ENCODE assay signal across 8 mouse cellular contexts in the genomic region with DNA sequence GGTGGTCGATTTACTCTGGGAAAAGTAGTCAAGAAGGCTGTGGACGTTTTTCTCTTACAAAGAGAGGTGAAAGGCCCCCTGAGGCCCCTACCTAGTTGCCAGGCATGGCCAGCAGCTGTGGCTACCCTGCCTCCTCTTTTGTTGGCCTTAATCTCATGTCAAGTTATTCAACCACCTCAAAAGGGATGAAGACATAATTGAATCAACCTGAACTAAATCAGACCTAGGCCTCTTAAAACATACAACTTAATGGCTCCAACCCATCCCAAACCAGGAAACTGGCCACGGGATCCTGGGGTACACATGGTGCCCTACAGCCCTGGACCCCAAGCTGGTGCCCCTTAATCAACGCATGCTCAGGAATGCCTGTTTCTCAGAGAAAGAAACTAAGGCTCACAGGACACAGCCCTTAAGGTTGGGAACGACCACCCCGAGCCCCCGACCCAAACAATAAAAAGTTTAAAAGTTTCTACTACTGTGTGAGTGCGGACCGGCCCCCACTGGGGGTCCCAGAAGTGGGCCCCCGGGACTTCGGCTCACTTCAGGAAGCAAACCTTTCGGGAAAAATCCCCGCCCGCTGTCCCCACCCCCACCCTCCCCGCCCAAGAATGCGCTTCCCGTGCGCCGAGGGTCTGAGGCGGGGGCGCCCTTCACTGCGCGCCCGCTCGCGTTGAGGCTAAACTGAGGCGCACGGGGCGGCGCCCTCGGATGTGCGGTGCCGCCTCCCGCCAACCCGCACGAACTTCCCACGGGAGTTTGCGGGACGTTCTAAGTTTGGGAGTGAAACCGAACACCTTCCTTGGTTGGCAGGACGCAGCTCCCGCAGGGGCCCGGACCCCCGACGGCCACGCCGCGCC. TPM values are rescaled to one million over a fixed set of nuclear protein-coding genes. Genes with fewer than 3 reads are reported as not detected.
DNase-seq lines count a peak whose midpoint lies in the region; ATAC-seq and TF ChIP-seq lines count a peak whose summit lies in the region.

No protein-coding gene starts in this region.

- H3K4me3 ChIP-seq in lung, embryonic 14.5 days (ENCODE audit: low read depth, low read length) = peak overlapping the region; percentile 96
- peak overlapping the region; percentile 35 for H3K4me3 ChIP-seq in cortical plate, adult 2 months (ENCODE audit: insufficient read depth, low read length)
- H3K4me3 ChIP-seq in heart, embryonic 15.5 days = peak overlapping the region; percentile 96
- H3K4me3 ChIP-seq in limb, embryonic 15.5 days = peak overlapping the region; percentile 76

- no peak for TF ChIP-seq CTCF in lung, embryonic 14.5 days (IDR thresholded peaks at IDR 0.05; ENCODE audit: low read depth)
- TF ChIP-seq CTCF in cortical plate, adult 2 months (IDR thresholded peaks at IDR 0.05; ENCODE audit: extremely low read depth, insufficient read depth, low read length) = no peak

- no peaks in the 10 kb centered on the region for H3K27me3 ChIP-seq in lung, embryonic 14.5 days (ENCODE audit: insufficient read depth, low read length)
- H3K27me3 ChIP-seq in heart, embryonic 15.5 days = no peaks in the 10 kb centered on the region
- H3K27me3 ChIP-seq in limb, embryonic 15.5 days = no peaks in the 10 kb centered on the region

- H3K27ac ChIP-seq in lung, embryonic 14.5 days (ENCODE audit: low read depth) = peak overlapping the region; percentile 97
- no peak overlapping the region for H3K27ac ChIP-seq in cortical plate, adult 2 months (ENCODE audit: insufficient read depth, low read length)
- H3K27ac ChIP-seq in heart, embryonic 15.5 days = peak overlapping the region; percentile 97
- peak overlapping the region; percentile 94 for H3K27ac ChIP-seq in limb, embryonic 15.5 days

- H3K4me2 ChIP-seq in lung, embryonic 14.5 days = peak overlapping the region; percentile 91
- H3K4me2 ChIP-seq in heart, embryonic 15.5 days = peak overlapping the region; percentile 70
- H3K4me2 ChIP-seq in limb, embryonic 15.5 days = peak overlapping the region; percentile 60

- no peaks in the 10 kb centered on the region for H3K36me3 ChIP-seq in lung, embryonic 14.5 days (ENCODE audit: insufficient read depth)
- no peaks in the 10 kb centered on the region for H3K36me3 ChIP-seq in heart, embryonic 15.5 days
- no peaks in the 10 kb centered on the region for H3K36me3 ChIP-seq in limb, embryonic 15.5 days

- under 1% methylated on average over 48 of the region's 48 CpGs for WGBS in lung, embryonic 14.5 days
- WGBS in heart, embryonic 15.5 days = under 1% methylated on average over 47 of the region's 48 CpGs
- under 1% methylated on average over 47 of the region's 48 CpGs for WGBS in limb, embryonic 15.5 days

- H3K9me3 ChIP-seq in lung, embryonic 14.5 days (ENCODE audit: low read depth, low read length) = no peaks in the 10 kb centered on the region
- no peaks in the 10 kb centered on the region for H3K9me3 ChIP-seq in heart, embryonic 15.5 days (replicated peaks)
- no peaks in the 10 kb centered on the region for H3K9me3 ChIP-seq in limb, embryonic 15.5 days

- H3K9ac ChIP-seq in lung, embryonic 14.5 days = peak overlapping the region; percentile 98
- H3K9ac ChIP-seq in heart, embryonic 15.5 days = peak overlapping the region; percentile 99
- H3K9ac ChIP-seq in limb, embryonic 15.5 days = peak overlapping the region; percentile 85

- DNase-seq in lung, embryonic 14.5 days = peak; percentile 80
- DNase-seq in lung, postnatal 36 days = no peak
- peak; percentile 37 for DNase-seq in retina, embryonic 14.5 days (ENCODE audit: low spot score)
- no peak for DNase-seq in cerebellum, adult 8-10 months
- DNase-seq in layer of hippocampus, adult 11-12 months (ENCODE audit: low spot score) = no peak

- ATAC-seq in lung, embryonic 14.5 days (ENCODE audit: insufficient read depth) = peak; percentile 53
- ATAC-seq in heart, embryonic 15.5 days (replicated peaks; ENCODE audit: insufficient number of reproducible peaks, insufficient read depth, low FRiP score, low read depth) = peak; percentile 38
- peak; percentile 24 for ATAC-seq in limb, embryonic 15.5 days (ENCODE audit: insufficient number of reproducible peaks, low FRiP score, low TSS enrichment, low read depth)

- TF ChIP-seq POLR2A in cortical plate, adult 2 months (IDR thresholded peaks at IDR 0.05; ENCODE audit: extremely low read depth, insufficient read depth, low read length) = no peak

- H3K4me1 ChIP-seq in lung, embryonic 14.5 days (ENCODE audit: insufficient read depth) = peaks cover 22% of the 10 kb centered on the region
- H3K4me1 ChIP-seq in cortical plate, adult 2 months (ENCODE audit: control insufficient read depth, insufficient read depth, low read length) = no peaks in the 10 kb centered on the region
- peaks cover 58% of the 10 kb centered on the region for H3K4me1 ChIP-seq in heart, embryonic 15.5 days (replicated peaks)
- H3K4me1 ChIP-seq in limb, embryonic 15.5 days = peaks cover 49% of the 10 kb centered on the region

RNA-seq across cellular contexts. Expression of a gene that starts 17.8 kb away (rescaled TPM):
- 4.9 and 6.0 TPM in 2 replicates for polyA plus RNA-seq in lung, embryonic 14.5 days (2014; fragmentation: Nextera tagmentation; extraction: Ambion mirVana)
- 1.7 and 1.9 TPM in 2 replicates for polyA plus RNA-seq in cortical plate, adult 2 months (2012; rRNA removed)
- polyA plus RNA-seq in heart, embryonic 15.5 days (2015; fragmentation: Nextera tagmentation; extraction: Ambion mirVana) = 2.7 and 3.2 TPM in 2 replicates
- 2.9 and 3.3 TPM in 2 replicates for polyA plus RNA-seq in limb, embryonic 15.5 days (2015; fragmentation: Nextera tagmentation; extraction: Ambion mirVana)

Comparison
In these comparisons a context has a peak if more than half of its experiments do, and no peak if none do; other contexts are left out.
1. DNase-seq: peak in lung, embryonic 14.5 days (single experiment) and retina, embryonic 14.5 days (single experiment); none in lung, postnatal 36 days (single experiment), cerebellum, adult 8-10 months (single experiment) and layer of hippocampus, adult 11-12 months (single experiment).
2. H3K4me3 ChIP-seq: peak in every context shown above with its lines; median percentile 96 in lung, embryonic 14.5 days; 96 in heart, embryonic 15.5 days; 76 in limb, embryonic 15.5 days; 35 in cortical plate, adult 2 months.
3. Peak in every context shown above with its lines, with median percentiles within 50 percentile points of each other: ATAC-seq, H3K4me2 ChIP-seq and H3K9ac ChIP-seq.